Mouse (Mus musculus): ENCODE measurements around the gene Kif14. TPM values are rescaled to one million over a fixed set of nuclear protein-coding genes. Genes with fewer than 3 reads are reported as not detected.
"Not testable (repeated sequence)": the region's sequence is repeated elsewhere in the genome, so short reads cannot be mapped to it uniquely, and the experiment has no call there.

The Kif14 gene
- polyA plus RNA-seq, 1 experiment: 2.0 TPM

DNA sequence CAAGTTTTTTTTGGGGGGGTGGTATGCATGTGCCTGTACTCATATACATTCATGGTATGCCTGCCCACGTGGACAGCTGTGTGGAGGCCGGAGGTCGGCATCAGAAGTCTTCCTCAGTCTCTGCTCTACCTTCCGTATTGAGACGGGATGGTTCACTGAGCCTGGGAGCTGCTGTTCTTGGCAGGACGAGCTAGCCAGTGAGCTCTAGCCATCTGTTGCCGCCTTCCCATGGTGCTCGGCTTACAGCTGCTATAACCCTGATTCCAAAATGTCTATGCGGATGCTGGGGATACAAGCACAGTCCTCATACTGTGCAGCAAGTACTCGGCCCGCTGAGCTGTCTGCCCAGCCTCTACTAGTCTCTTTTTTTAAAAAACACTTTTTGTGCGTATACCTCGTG is 33.2 kb downstream of the Kif14 start:
- peak; percentile 20 for DNase-seq (ENCODE audit: low read depth)
- TF ChIP-seq POLR2A (IDR thresholded peaks at IDR 0.05; ENCODE audit: borderline replicate concordance, extremely low read depth, insufficient read depth, insufficient read length, poor library complexity, severe bottlenecking) (no peak), CTCF (IDR thresholded peaks at IDR 0.05; ENCODE audit: borderline replicate concordance, extremely low read depth, insufficient read depth, insufficient read length) (no peak)

DNA sequence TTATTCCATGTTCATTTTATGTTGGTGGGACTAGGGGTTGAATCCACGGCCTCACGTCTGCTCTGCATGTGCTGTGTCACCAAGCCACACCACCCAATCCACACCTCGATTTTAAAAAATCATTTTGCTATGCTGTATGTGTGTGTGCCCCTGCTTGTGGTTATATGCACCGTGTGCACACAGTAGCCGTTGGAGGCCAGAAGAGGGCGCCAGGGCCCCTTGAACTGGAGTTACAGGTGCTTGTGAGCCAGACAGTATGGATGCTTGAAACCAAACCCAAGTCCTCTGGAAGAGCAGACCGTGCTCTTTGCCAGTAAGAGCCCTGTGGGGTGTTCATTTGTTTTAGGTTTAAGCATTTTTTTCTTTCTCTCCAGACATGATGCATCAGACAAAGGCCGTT is 36.8 kb downstream of the Kif14 start:
- no peak for DNase-seq (ENCODE audit: low read depth)
- no peak for TF ChIP-seq POLR2A (IDR thresholded peaks at IDR 0.05; ENCODE audit: borderline replicate concordance, extremely low read depth, insufficient read depth, insufficient read length, poor library complexity, severe bottlenecking)
- TF ChIP-seq CTCF (IDR thresholded peaks at IDR 0.05; ENCODE audit: borderline replicate concordance, extremely low read depth, insufficient read depth, insufficient read length): no peak

DNA sequence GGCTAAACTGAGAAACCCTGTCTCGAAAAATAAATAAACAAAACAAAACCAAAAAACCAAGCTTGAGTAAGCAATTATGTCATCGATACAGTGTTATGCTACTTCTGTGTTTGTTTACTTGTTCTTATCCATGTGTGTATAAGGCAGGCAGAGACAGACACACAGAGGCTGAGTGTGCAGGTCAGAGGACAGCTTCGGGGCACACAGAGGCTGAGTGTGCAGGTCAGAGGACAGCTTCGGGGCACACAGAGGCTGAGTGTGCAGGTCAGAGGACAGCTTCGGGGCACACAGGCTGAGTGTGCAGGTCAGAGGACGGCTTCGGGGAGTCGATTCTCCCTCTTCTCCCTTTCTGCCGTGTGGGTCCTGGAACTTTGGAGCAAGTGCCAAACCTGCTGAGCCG is 40.1 kb downstream of the Kif14 start:
- DNase-seq (ENCODE audit: low read depth): not testable (repeated sequence)

DNA sequence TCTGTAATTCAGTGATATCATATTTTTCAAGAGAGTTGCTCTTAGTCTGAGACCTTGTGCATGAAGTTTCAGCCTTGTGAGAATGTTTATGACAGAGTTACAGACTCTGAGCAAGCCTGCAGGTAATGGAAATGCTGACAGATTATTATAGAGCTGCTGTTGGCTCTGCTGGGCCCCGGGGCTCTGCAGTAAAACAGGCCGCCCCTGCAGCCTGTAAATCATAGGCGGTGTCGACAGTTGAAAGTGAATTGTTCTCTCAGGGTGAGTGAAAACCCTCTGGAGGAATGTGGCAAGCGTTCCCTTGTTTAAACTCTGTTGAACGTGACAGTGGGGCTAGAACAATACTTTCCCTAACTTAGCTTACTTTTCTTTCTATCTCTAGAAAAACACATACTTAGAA is 46.2 kb downstream of the Kif14 start:
- no peak for DNase-seq (ENCODE audit: low read depth)
- TF ChIP-seq CTCF (IDR thresholded peaks at IDR 0.05; ENCODE audit: borderline replicate concordance, extremely low read depth, insufficient read depth, insufficient read length) (no peak), POLR2A (IDR thresholded peaks at IDR 0.05; ENCODE audit: borderline replicate concordance, extremely low read depth, insufficient read depth, insufficient read length, poor library complexity, severe bottlenecking) (no peak)

DNA sequence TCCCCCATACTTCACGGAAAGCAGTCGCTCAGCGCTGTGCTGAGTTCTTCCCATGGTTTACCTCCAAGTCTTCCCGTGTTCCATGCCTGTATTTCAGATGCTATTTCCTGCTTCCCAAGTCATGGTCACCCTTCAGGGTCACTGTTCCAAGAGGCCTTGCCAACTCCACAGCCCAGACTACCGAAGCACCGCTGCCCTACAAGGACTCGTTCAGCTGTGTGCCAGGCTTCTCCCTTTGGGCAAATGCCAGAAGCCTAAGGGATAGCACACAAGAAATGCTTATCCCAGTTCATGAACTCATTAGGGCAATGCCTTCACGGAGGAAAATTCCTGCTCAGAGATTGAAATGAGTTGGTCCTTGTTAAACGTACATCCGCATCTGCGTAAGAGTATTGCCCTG is 47.0 kb downstream of the Kif14 start:
- peak; percentile 12 for DNase-seq (ENCODE audit: low read depth)
- TF ChIP-seq POLR2A (IDR thresholded peaks at IDR 0.05; ENCODE audit: borderline replicate concordance, extremely low read depth, insufficient read depth, insufficient read length, poor library complexity, severe bottlenecking) (no peak), CTCF (IDR thresholded peaks at IDR 0.05; ENCODE audit: borderline replicate concordance, extremely low read depth, insufficient read depth, insufficient read length) (no peak)

DNA sequence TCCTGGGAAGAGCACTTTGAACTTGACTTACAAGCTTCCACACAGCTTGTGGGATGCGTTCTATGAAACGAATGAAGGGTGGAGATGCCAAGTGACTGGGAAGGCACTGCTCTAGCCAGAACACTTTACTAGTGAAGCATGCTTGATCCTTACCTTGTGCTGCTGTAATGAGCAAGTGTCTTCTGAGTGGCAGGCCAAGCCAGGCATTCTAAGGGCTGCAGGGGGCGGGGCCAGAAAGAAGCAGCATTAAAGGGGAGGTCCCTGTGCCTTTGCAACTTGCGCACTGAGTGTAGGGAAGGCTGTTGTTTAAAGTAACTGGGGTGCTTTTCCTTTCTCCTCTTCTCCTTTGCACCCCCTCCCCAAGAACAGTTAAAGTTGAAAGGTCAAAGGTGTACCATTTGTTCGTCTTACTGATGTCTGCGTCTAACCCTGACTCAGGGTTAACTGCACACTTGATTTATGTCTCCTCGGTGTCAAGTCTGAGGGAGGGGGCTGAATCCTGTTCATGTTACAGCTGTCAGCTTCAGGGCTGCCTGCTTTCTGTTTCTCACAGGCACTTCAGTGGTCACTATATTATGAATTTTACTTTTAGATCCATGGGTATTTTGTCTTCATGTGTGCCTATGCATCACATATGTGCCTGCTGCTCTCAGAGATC is 52.7 kb downstream of the Kif14 start:
- no peak for DNase-seq (ENCODE audit: low read depth)
- TF ChIP-seq POLR2A (IDR thresholded peaks at IDR 0.05; ENCODE audit: borderline replicate concordance, extremely low read depth, insufficient read depth, insufficient read length, poor library complexity, severe bottlenecking) (no peak), CTCF (IDR thresholded peaks at IDR 0.05; ENCODE audit: borderline replicate concordance, extremely low read depth, insufficient read depth, insufficient read length) (no peak)

DNA sequence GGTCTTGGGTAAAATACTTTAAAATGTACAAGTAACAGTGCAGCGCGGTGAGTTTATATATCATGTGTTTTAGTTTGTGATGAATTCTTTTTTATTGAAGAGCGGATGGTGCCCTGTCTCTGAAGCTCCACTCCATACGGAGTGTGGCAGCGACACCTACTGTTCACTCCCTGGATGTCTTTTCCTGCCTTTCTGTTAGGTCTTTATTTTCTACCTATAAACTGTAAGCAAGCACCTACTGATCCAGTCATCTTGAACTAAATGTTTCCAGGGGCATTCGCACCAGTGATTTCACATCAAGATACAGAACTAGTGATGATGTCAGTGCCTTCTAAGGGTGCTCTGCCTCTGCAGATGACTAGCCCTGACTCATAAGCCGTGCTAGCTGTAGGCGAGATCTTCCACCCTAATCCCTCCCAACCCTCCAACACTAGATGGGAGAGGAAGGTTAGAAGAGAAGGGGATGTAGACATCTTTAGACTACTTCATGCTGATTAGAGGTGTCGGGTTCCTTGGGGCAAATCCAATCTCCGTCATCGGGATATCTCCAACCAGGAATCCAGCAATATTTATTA is 55.3 kb downstream of the Kif14 start:
- DNase-seq (ENCODE audit: low read depth): peak; percentile 70
- TF ChIP-seq CTCF (IDR thresholded peaks at IDR 0.05; ENCODE audit: borderline replicate concordance, extremely low read depth, insufficient read depth, insufficient read length) (peak; percentile 64; the same call in 1 of the 2 replicates), POLR2A (IDR thresholded peaks at IDR 0.05; ENCODE audit: borderline replicate concordance, extremely low read depth, insufficient read depth, insufficient read length, poor library complexity, severe bottlenecking) (no peak)

DNA sequence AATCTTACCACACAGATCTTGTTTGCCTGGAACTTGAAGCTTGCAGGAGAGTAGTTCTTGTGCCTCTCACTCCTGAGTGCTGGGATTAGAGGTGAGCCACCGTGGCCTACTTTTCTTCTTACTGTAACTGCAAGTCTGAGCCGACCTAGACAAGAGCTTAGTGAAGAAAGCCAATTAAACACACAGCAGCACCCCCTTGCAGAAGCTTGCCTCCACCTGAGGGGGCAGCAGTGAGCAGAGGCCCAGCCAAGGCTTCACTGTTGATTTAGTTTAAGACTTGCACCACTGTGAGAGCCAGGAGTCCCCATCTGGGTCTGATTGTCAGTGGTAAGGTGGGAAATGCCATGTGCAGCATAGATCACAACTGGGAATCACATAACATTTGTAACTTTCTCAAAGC is 58.8 kb downstream of the Kif14 start:
- TF ChIP-seq POLR2A (IDR thresholded peaks at IDR 0.05; ENCODE audit: borderline replicate concordance, extremely low read depth, insufficient read depth, insufficient read length, poor library complexity, severe bottlenecking) (no peak), CTCF (IDR thresholded peaks at IDR 0.05; ENCODE audit: borderline replicate concordance, extremely low read depth, insufficient read depth, insufficient read length) (peak; percentile 89)
- peak; percentile 80 for DNase-seq (ENCODE audit: low read depth)

DNA sequence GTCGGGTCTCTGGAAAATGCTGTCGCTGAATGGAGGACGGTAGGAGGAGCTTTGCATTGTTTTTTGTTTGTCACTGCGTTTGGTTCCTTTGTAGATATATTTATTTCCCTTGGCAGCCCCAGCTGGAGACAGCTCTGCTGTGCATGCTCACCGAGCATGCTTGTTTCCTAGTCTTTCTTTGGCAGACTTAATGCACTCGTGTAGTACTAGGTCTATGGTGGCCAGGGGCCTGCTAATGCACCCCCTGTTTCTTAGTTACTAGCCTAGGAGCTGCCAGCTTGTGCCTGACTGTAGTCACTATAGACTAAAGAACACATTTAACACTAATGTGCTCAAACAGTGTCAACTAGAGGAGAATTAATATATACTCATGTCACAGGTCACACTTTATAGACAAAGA is 59.7 kb downstream of the Kif14 start:
- TF ChIP-seq POLR2A (IDR thresholded peaks at IDR 0.05; ENCODE audit: borderline replicate concordance, extremely low read depth, insufficient read depth, insufficient read length, poor library complexity, severe bottlenecking) (no peak), CTCF (IDR thresholded peaks at IDR 0.05; ENCODE audit: borderline replicate concordance, extremely low read depth, insufficient read depth, insufficient read length) (no peak)
- DNase-seq (ENCODE audit: low read depth): peak; percentile 6

DNA sequence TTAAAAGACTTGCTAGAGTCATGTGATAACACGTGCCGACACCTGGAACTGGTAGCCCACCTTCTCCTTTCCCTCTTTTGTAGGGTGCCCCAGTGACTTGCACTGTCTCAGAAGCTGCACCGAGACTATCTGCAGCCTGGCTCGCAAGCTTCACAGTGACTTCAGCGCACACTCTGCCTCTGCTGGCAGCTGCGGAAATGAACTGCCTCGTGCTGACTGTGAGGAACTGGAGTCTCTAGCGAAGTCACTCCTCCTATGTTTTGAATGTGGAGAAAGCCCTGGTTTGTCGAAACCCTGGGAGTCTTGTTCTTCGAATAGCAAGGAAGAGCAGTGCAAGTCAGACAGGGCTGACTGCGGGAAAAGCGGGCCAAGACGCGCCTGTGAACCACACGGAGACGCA is 61.0 kb downstream of the Kif14 start:
- TF ChIP-seq POLR2A (IDR thresholded peaks at IDR 0.05; ENCODE audit: borderline replicate concordance, extremely low read depth, insufficient read depth, insufficient read length, poor library complexity, severe bottlenecking) (no peak), CTCF (IDR thresholded peaks at IDR 0.05; ENCODE audit: borderline replicate concordance, extremely low read depth, insufficient read depth, insufficient read length) (0 out of 2 replicates have a peak, but pooled peaks have one; percentile 2)
- peak; percentile 35 for DNase-seq (ENCODE audit: low read depth)

DNA sequence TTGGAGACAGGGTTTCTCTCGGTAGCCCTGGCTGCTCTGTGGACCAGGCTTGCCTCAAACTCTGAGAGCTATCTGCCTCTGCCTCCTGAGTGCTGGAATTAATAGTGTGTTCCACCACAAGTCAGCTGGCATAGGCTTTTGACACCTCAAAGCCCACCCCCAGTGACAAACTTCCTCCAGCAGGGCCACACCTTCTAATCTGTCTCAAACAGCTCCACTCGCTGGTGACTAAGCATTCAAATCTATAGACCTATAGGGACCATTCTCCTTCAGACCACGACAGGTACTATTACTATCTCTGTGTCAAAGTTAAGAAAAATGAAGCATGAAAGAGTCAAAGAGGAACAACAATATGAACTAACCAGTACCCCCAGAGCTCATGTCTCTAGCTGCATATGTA is 66.4 kb downstream of the Kif14 start:
- TF ChIP-seq CTCF (IDR thresholded peaks at IDR 0.05; ENCODE audit: borderline replicate concordance, extremely low read depth, insufficient read depth, insufficient read length): no peak
- TF ChIP-seq POLR2A (IDR thresholded peaks at IDR 0.05; ENCODE audit: borderline replicate concordance, extremely low read depth, insufficient read depth, insufficient read length, poor library complexity, severe bottlenecking): no peak

DNA sequence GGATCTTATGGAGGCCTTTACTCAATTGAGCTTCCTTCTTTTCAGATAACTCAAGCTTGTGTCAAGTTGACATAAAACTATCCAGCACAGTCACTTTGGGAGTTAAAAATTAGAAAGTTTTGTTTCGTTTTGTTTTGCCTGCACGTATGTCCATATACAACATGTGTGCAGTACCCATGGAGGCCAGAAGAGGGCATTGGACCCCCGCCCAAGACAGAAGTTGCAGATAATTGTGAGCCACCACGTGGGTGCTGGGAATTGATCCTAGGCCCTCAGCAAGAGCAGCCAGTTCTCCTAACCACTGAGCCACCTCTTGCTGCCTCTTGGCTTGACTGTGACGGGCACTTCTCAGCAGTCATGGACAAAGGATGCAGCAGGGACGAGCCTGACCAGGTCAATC is 70.8 kb downstream of the Kif14 start:
- TF ChIP-seq POLR2A (IDR thresholded peaks at IDR 0.05; ENCODE audit: borderline replicate concordance, extremely low read depth, insufficient read depth, insufficient read length, poor library complexity, severe bottlenecking) (no peak), CTCF (IDR thresholded peaks at IDR 0.05; ENCODE audit: borderline replicate concordance, extremely low read depth, insufficient read depth, insufficient read length) (no peak)
- DNase-seq (ENCODE audit: low read depth): no peak

More for the DNA sequence above, 66.4 kb downstream of the Kif14 start:
- DNase-seq (ENCODE audit: low read depth): no peak
